In genomic region chr8:116770756-116771155, GRCm38 (mm10) we compare ENCODE assay signal across 24 mouse cellular contexts. TPM values are rescaled to one million over a fixed set of nuclear protein-coding genes. Genes with fewer than 3 reads are reported as not detected.
A peak's percentile ranks its signal among the peaks of the same experiment; 100 is the strongest.
DNase-seq lines count a peak whose midpoint lies in the region; ATAC-seq lines count a peak whose summit lies in the region.
"Had no signal": no experiment of that assay in that cellular context is flagged by ENCODE, and none has a peak within 500 bp of the region (broad histone marks: within the 10 kb centered on the region; RNA-seq: fewer than 3 reads in every experiment).

No protein-coding gene starts in this region.

- no peak overlapping the region for H3K4me2 ChIP-seq in kidney, embryonic 16.5 days (replicated peaks; ENCODE audit: low read depth, low read length)
- H3K4me2 ChIP-seq: embryonic facial prominence, embryonic 15.5 days; hindbrain, embryonic 15.5 days; neural tube, embryonic 13.5 days; stomach, embryonic 15.5 days had no signal

- DNase-seq in adrenal gland, postnatal 10 days, result peak; percentile 2
- no peak for DNase-seq in adrenal gland, postnatal 25 days
- peak; percentile 6 for DNase-seq in kidney, adult 18-20 months
- DNase-seq in adrenal gland, postnatal 36 days, result peak; percentile 1 to 7
- DNase-seq in kidney, postnatal 14 days, result peak; percentile 56
- no peak for DNase-seq in right cerebral cortex, postnatal 25 days
- no peak for DNase-seq in spleen, postnatal 4 days (ENCODE audit: low spot score in 2 of 2)
- DNase-seq: cerebellum, adult 11-12 months; cerebellum, postnatal 14 days; retina, postnatal 1 day; right cerebral cortex, postnatal 4 days; thymus, postnatal 25 days had no signal

- no peak overlapping the region; the same call in 1 of the 2 replicates for H3K27ac ChIP-seq in kidney, embryonic 16.5 days (ENCODE audit: low read length)
- H3K27ac ChIP-seq: embryonic facial prominence, embryonic 15.5 days; heart, embryonic 10.5 days; hindbrain, embryonic 15.5 days; macrophage; midbrain, embryonic 10.5 days; neural tube, embryonic 13.5 days; stomach, embryonic 15.5 days had no signal

- no peak overlapping the region for H3K9ac ChIP-seq in kidney, embryonic 16.5 days (replicated peaks; ENCODE audit: low read length)
- H3K9ac ChIP-seq: embryonic facial prominence, embryonic 15.5 days; hindbrain, embryonic 15.5 days; neural tube, embryonic 13.5 days; stomach, embryonic 15.5 days had no signal

- peaks cover 10% of the 10 kb centered on the region for H3K4me1 ChIP-seq in kidney, embryonic 16.5 days (ENCODE audit: insufficient read depth, low read length)
- H3K4me1 ChIP-seq: embryonic facial prominence, embryonic 15.5 days; heart, embryonic 10.5 days; hindbrain, embryonic 15.5 days; midbrain, embryonic 10.5 days; neural tube, embryonic 13.5 days; stomach, embryonic 15.5 days had no signal

- ATAC-seq in kidney, embryonic 16.5 days (ENCODE audit: low FRiP score, low TSS enrichment), result no peak
- ATAC-seq: CD4-positive, CD25-positive, alpha-beta regulatory T cell, adult 4 months; forebrain, embryonic 14.5 days; midbrain, embryonic 16.5 days had no signal

- WGBS in kidney, embryonic 16.5 days, result 45% methylated on average over 12 of the region's 12 CpGs

- no peaks in the 10 kb centered on the region for H3K36me3 ChIP-seq in kidney, embryonic 16.5 days (ENCODE audit: insufficient read depth, low read length)
- H3K36me3 ChIP-seq: embryonic facial prominence, embryonic 15.5 days; heart, embryonic 10.5 days; hindbrain, embryonic 15.5 days; midbrain, embryonic 10.5 days; neural tube, embryonic 13.5 days; stomach, embryonic 15.5 days had no signal

- H3K27me3 ChIP-seq in kidney, embryonic 16.5 days (ENCODE audit: insufficient read depth, low read length), result no peaks in the 10 kb centered on the region
- H3K27me3 ChIP-seq: embryonic facial prominence, embryonic 15.5 days; hindbrain, embryonic 15.5 days; neural tube, embryonic 13.5 days; stomach, embryonic 15.5 days had no signal

- no peak overlapping the region for H3K4me3 ChIP-seq in kidney, embryonic 16.5 days (ENCODE audit: low read length)
- H3K4me3 ChIP-seq: embryonic facial prominence, embryonic 15.5 days; heart, embryonic 10.5 days; hindbrain, embryonic 15.5 days; midbrain, embryonic 10.5 days; myocyte; neural tube, embryonic 13.5 days; stomach, embryonic 15.5 days had no signal

- no peaks in the 10 kb centered on the region for H3K9me3 ChIP-seq in kidney, embryonic 16.5 days (ENCODE audit: low read length)
- H3K9me3 ChIP-seq: embryonic facial prominence, embryonic 15.5 days; heart, embryonic 10.5 days; hindbrain, embryonic 15.5 days; midbrain, embryonic 10.5 days; neural tube, embryonic 13.5 days; stomach, embryonic 15.5 days had no signal

RNA-seq across cellular contexts. Expression of gene Cdyl2, which starts 38.0 kb away (rescaled TPM):
- 1 to 10 TPM; 7.8 to 7.9 TPM for total RNA-seq in adrenal gland, postnatal 10 days (2021)
- 9.0 and 10.8 TPM in 2 replicates for total RNA-seq in adrenal gland, postnatal 25 days (2021)
- 9.6 and 9.9 TPM in 2 replicates for polyA plus RNA-seq in kidney, embryonic 16.5 days (2015; fragmentation: Nextera tagmentation; extraction: Ambion mirVana)
- total RNA-seq in adrenal gland, postnatal 36 days (2021), result 10 to 100 TPM in 1 of 2 experiments, 1 to 10 TPM in 1; 7.3 to 10.3 TPM

Comparison
In these comparisons a context has a peak if more than half of its experiments do, and no peak if none do; other contexts are left out.
1. DNase-seq: peak in adrenal gland, postnatal 10 days (single experiment), kidney, adult 18-20 months (single experiment), adrenal gland, postnatal 36 days (2 of 2) and kidney, postnatal 14 days (single experiment); none in adrenal gland, postnatal 25 days (single experiment), right cerebral cortex, postnatal 25 days (single experiment) and spleen, postnatal 4 days (0 of 2).